Mouse (Mus musculus) c-Kit-positive CD71-positive TER-119-negative erythroid progenitor cells, embryonic 14.5 days (primary cell): Measurements from ENCODE around the gene Gm30191.
"Not testable (repeated sequence)": the region's sequence is repeated elsewhere in the genome, so short reads cannot be mapped to it uniquely, and the experiment has no call there.

Source experiments
- DNase-seq: peaks from one replicate; pipeline ENCODE4 v3.0.0-alpha.2; 2013; ENCODE audit warnings: low read depth

Gm30191 gene

DNA sequence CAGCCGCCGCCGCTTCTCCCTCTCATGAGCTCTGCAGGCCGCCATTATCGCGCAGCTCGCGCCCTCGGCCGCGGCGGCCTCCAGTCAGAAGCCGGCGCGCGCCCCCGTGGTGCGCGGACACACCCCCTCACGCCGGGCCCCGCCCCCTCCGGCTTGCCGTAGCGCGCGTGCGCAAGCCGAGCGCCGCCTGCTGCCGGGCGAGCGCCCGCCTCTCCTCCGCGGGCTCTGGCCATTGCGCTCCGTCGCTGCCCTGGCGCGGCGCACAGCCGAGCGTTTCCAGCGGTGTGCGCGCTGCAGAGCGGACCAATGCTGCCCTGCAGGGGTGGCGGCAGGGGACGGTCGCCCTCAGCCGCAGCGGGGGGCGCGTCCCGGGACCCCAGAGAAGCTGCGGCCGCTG, 40.4 kb downstream of the Gm30191 start:
- DNase-seq = peak; percentile 72

DNA sequence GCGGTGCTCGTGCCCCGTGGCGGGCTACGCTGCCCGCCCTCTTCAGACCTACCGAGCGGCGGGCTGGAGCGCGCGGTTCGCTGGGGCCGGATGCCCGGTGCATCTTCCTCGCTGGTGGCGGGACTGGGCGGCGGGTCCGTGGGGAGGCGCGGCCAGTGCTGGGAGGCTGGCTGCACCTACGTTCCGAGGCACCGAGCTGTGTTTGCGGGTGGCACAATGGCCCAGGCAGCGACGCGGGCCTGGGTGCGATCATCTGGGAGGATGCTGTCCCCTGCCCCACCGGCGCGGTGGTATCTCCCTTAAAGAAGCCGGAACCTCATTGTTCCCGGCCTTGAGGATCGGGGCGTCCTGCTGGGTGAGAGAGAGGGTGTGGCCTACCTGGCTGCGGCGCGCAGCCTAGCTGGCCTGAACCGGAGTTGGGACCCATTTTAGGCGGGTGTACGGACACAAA, 40.9 kb downstream of the Gm30191 start, which contains the start of gene Pdik1l:
Gene Pdik1l (minus strand): TSS at position 321 of the 451 bp plus-strand sequence.
- DNase-seq = peak; percentile 73

DNA sequence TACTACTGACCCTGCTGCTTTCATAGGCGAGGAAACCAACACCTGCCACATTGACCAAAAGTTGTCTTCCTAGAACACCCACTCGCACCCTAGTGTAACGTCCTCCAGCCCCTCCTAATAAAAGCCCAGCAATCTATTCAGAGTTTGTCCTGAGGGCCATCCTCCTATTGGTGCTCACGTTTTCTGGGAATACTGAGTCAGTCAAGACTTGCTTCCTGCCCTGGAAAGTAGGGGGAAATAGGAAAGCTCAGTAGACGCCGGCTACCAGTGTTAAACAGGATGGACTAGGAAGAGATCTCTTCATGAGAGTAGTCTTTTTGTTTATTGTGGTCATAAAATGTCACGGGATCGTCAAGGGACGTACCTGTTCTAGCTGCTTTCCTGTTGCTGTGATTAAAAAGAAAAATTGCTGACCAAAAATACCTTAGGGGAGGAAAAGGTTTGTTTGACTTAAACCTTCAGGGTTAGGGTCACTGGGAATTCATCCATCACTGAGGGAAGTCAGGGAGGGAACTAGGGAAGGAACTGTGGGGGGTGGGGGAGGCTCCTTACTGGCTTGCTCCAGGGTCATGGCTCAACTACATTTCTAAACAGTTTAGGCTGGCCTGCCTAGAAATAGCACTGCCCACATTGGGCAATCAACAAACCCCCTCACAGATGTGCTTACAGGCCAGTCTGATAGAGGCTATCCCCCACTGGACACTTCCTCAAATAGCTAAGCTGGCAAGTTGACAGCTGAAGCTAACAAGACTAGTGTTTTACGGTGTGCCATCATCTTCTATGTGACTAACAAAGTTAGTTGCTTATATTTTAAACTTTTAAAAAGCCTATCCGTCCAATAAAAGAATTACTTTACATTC, 41.9 kb downstream of the Gm30191 start:
- DNase-seq = no peak

GRCm38 (mm10) chr4:134292067-134292466, 45.3 kb downstream of the Gm30191 start:
- no peak for DNase-seq

GRCm38 (mm10) chr4:134293061-134293691, 46.4 kb downstream of the Gm30191 start:
- no peak for DNase-seq

DNA sequence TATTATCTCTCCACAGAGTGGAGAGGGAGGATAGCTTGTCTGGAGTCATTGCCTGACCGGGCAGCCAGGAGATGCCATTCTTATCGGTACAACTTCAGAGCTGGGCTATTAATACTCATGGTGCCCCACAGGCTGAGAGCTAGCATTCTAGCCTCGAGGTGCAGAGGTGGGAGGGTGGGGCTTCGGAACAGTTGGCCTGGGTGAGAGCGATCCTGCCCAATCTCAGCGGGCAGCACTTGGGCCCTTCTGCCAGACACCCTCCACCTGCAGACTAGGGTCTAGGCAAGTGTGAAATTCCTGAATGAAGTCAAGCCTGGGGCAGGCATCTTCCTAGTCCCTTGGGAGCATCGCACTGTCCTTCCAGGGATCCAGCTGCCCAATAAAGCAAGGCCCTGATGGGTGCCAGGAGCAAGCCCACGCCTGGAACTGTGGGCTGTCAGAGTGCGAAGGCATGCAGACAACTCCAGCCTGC, 47.0 kb downstream of the Gm30191 start:
- DNase-seq = no peak

DNA sequence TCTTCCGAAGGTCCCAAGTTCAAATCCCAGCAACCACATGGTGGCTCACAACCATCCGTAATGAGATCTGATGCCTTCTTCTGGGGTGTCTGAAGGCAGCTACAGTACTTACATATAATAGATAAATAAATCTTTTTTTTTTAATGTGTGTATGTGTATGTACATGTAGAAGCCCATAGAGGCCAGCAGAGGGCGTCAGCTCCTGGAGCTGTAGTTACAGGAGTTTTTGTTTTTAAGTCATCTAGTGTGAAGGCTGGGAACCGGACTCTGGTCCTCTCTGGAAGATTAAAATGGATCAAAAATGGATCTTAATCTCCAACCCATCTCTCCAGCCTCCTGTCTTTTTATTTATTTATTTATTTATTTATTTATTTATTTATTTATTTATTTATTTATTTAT, 49.4 kb downstream of the Gm30191 start:
- not testable (repeated sequence) for DNase-seq

GRCm38 (mm10) chr4:134296523-134296922, 49.8 kb downstream of the Gm30191 start:
- no peak for DNase-seq

GRCm38 (mm10) chr4:134297369-134297768, 50.6 kb downstream of the Gm30191 start:
- DNase-seq = no peak

- no peak for DNase-seq
Observed at GRCm38 (mm10) chr4:134298626-134299497, 52.1 kb downstream of the Gm30191 start.

GRCm38 (mm10) chr4:134299498-134299810, 52.7 kb downstream of the Gm30191 start:
- no peak for DNase-seq
